Mouse (Mus musculus) testis, postnatal 14 days (tissue): ENCODE results near the gene Mtx2.
A peak's percentile ranks its signal among the peaks of the same experiment; 100 is the strongest.

Source experiments
- DNase-seq: peaks from one replicate; pipeline ENCODE4 v3.0.0; 2021; ENCODE audit warnings: low spot score

Gene Mtx2

GRCm38 (mm10) chr2:74825730-74826430, at the start of gene Mtx2:
Mtx2 (plus strand) TSS chr2:74825803.
- peak; percentile 87 for DNase-seq

- no peak for DNase-seq
These were observed 47.9 kb upstream of the Mtx2 start for GRCm38 (mm10) chr2:74777536-74778275.

DNA sequence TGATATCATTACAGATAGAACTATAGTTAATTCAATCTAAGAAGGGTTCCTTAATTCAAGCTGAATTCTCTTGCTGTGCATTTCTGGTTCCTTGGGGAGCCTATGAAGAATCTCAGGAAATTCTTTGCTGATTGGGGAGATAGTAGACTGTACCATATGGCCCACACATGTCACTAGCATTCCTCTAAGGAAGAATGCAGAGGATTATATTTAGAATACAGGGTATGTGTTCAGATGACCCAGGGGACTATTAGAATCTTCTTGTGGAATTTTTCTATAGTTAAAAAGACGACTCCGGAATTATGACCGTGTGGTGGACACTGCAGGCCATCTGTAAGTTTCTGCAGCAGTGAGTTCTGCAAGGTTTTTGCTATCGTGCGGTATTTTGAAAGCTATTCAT, 44.2 kb upstream of the Mtx2 start:
- no peak for DNase-seq

- no peak for DNase-seq
These were observed 30.1 kb upstream of the Mtx2 start for GRCm38 (mm10) chr2:74795531-74795930.

DNA sequence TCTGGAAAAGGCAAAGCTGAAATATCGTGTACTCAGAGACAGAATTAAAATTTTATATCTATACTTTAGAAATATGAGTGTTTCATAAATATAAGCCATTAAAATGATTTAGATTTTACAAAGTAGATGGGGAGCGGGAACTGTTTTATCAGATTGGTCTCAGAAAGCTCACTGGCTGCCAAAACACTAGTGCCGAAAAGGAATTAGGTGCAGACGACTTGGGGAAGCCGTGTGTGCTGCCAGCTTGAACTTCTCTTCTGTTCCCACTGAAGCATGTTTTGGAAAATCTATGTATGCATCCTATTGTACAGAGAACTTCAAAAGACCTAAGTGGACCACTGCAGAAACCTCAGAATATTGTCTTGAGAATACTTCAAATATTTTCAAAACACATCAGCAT, 17.2 kb upstream of the Mtx2 start:
- DNase-seq = no peak

DNA sequence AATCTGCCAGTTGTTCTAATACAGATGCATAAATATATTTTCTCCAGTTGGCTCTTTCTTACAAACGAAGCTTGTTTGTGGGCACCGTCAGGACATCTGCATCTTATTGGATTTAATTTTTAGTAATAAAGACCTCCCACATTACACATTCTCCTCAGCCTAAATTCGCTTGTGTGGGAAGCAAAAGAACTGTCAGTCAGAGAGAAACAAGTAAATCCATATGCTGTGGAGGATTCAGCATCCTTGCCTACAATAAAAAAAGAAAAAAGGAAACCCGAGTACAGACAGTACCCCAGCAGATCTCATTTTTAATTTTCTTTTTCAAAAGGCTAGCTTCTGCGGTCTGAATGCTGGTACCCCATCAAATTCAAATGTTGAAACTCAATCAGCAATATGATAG, 2.9 kb upstream of the Mtx2 start:
- DNase-seq = no peak

DNA sequence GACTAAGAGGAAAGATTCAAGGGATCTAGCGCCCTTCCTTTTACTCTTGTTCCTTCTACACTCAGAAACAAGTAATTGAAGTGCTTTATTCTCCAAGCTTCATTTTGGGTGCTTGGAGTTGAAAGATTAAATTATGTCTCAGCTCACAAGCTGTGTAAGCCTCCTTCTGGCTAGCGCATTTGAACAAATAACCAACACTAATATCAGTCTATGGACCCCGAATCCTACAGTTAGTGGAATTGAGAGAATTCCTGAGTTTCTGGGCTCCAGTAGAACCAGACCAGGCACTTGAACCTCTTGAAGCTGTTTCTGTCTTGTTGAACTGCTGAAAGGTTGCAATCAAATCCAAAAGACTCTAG, 253 bp upstream of the Mtx2 start:
- no peak for DNase-seq

DNA sequence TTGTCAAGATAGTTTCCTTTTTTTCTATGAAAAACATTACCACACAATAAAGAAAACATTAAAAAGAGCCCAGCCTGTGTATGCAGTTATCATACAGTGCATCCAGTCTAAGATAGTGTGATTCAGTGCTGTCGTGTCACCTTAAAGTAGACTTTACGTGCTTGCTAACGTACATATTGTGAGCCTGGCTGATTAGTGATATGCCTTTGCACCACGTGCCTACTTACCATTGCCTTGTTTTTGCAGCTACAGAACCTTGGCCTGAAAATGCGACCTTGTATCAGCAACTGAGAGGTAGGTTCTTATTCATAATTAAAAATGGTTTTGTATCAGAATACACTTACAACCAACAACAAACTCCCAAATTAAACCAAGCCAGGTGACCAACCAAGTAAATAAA, 21.4 kb downstream of the Mtx2 start:
- DNase-seq = no peak

DNA sequence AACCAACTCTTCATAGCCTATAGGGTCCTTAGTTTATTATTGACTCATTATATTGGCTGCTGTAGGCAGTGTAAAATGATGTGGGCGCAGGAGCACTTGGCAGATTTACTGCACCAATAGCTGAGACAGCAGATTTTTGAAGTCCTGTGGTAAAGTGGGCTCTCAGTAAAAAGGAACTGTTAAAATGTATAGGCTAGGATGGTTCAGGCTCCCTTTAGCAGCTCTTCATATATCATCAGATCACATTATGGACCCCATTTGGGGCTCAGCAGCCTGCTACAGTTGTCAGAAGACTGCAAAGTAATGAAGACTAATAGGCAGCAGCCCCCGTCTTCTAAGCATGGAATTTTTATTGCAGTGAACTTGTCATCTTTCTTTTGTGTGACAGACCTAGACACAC, 21.9 kb downstream of the Mtx2 start:
- DNase-seq = no peak

- DNase-seq = no peak
These were observed 24.4 kb downstream of the Mtx2 start for GRCm38 (mm10) chr2:74850036-74850435.

DNA sequence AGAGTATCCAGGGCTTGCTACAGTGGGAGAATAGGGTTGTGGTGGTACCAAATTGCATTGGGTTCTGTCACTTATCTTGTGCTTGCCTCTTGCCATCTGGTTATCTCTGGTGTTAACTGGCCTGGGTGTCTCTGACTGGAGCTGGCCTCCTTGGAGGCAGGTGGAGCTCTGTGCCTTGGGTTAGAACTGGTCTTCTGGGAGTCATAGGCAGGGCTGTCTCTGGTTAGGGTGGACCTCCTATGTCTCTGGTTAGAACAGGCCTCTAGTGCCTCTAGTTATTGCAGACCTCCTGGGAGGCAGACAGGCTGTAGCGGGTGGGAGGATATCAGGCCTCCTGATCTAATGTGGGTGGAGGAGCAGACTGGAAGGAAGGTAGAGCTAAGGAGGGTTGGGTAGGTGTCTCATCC, 36.5 kb downstream of the Mtx2 start:
- DNase-seq = no peak

GRCm38 (mm10) chr2:74865414-74865813, 39.8 kb downstream of the Mtx2 start:
- no peak for DNase-seq

- no peak for DNase-seq
These were observed 48.4 kb downstream of the Mtx2 start for GRCm38 (mm10) chr2:74874043-74874442.

GRCm38 (mm10) chr2:74884357-74884756, 58.8 kb downstream of the Mtx2 start:
- no peak for DNase-seq

- DNase-seq = no peak
These were observed 66.3 kb downstream of the Mtx2 start for GRCm38 (mm10) chr2:74891868-74892267.

DNA sequence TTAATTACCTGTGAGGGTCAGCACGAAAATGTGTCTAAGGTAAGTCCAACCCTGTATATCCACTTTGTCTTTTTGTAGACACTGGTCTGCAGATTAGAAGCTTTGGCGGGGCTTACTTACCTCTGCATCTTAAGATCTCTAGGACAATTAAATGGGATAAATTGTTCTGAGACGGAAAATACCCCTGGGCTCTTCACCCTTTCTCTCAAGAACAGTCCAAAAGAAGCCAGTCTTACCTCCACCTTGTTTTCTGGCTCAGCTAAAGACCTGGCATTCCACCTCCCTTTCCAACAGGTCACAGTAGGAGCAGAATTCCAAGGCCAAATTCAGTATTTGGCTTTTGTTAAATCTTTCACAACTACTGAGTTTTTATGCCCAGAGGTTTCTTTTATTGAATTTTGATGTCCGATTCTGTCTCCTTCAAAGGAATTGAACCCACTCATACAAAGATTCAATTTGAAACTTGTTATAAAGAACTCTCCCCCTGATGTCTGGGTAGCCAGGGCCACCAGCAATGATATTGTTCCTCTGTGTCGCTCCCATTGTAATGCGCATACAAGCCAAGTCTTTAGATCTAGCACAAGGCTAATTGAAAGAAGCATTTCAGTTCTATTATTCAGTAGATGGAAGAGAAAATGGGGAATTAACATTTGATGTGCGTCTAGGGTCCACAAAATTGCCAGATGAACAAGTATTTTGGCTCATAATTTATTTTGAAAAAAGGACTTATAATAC, 67.4 kb downstream of the Mtx2 start:
- no peak for DNase-seq

GRCm38 (mm10) chr2:74894061-74894460, 68.5 kb downstream of the Mtx2 start:
- DNase-seq = no peak

DNA sequence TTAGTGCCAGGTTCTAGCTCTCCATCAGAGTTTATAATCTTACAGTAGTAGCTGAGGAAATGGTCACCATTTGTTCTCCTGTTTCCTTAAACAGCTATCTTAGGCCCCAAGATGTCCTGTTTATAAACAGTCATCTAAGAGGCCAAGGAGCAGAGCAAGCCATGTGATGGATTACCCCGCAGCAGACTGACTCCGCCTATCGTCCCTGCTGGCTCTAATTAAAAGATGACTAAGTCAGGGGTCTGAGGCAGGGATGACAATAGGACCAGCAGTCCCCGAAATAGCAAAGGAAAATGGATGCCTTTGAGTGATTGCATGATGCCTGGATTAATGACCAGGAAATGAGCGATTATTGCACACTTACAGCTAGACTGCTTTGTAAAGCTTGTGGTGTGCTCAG, 74.4 kb downstream of the Mtx2 start:
- DNase-seq = no peak

DNA sequence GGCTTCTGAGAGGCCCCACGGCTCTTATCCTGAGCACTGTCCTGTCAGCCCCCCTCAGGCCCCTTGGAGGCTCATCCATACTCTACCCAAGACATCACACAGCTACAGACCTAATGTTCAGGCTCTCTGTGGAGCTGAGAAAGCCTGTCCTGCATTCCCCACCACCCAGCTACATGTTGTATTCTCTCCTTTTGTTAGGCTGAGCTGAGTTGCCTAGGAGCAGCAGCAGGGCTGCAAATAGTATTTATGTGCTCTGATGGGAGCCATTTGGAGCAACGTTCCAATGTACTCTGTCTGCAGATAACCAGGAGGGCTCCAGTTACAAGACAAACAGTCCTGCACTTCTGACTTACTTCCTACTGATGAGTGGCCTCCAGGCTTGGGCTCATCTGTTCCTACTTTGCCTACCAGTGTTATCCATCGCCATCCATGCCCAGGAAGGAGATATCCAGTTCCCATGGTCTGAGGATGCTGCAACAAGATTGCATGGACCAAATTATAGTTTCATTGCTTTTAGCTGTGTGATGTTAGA, 76.2 kb downstream of the Mtx2 start:
- DNase-seq = no peak

DNA sequence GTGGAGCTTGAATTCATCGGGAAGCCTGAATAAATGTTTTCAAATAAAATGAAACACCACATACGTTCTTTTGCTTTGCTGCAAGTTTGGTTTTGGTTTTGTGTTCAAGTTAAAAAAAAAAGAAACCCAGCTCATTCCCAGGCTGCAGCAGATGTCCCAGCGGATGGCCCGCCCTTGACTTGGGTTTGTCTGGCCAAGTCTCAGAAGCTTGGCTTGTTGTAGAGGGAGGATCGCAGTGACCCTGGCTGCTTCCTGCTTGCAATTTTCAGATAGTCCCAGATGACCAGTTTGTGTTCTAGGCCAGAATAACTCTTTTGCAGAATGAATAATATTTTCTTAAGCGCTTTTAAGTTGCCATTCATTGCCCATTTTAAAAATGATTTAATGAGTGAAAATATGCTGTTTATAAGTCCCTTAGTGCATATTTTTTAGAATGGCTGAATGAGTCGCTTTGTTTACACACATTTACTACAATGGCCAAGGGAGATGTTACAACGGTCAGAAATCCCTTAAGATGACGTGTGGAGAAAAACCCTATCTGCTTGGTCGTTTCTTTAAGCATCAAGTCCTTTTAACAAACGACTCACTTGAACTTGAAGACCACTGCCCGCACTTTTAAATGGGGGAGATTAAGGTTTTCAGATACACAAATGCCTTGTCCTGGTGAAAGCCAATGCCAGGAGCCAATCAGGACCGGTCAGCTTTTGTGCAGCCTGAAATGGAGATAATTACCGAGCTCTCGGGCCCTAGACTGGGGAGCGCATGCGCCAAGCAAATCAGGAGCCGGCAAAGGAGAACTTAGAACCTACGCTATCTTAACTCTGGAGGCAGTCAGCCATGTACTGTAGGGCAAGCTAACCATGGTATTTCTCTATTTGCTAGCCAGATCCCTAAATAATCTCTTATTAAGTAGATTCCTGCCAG, 82.0 kb downstream of the Mtx2 start:
- peak; percentile 69 for DNase-seq

- DNase-seq = no peak
These were observed 86.4 kb downstream of the Mtx2 start for GRCm38 (mm10) chr2:74912031-74912430.
